Mouse (Mus musculus): Measurements from ENCODE around the gene Nova2. TPM values are rescaled to one million over a fixed set of nuclear protein-coding genes. Genes with fewer than 3 reads are reported as not detected.
A peak's percentile ranks its signal among the peaks of the same experiment; 100 is the strongest.

Nova2 gene
- total and polyA plus RNA-seq, 3 experiments: 1.7 to 5.1 (median 4.3) TPM

- H3K4me1 ChIP-seq (ENCODE audit: control insufficient read depth, insufficient read depth, low read length): peaks cover 6% of the 10 kb centered on the region
- peaks cover 5% of the 10 kb centered on the region for H3K27me3 ChIP-seq (ENCODE audit: control insufficient read depth, insufficient read depth, low read length)
- 22% methylated on average over 8 of the region's 8 CpGs for WGBS
- intact Hi-C loops (cut with DNase I): loop anchor here (2.0 kb wide), 1 partner anchor 33 kb away; no protein-coding TSS in a partner anchor
- no peak overlapping the region for H3K4me3 ChIP-seq
- no peaks in the 10 kb centered on the region; the same call in 1 of the 2 replicates for H3K36me3 ChIP-seq (ENCODE audit: control insufficient read depth, insufficient read depth, low read length)
- H3K9ac ChIP-seq (ENCODE audit: low read depth, low read length): no peak overlapping the region
- peak overlapping the region; percentile 71 for H3K27ac ChIP-seq
- peak; percentile 79; the same call in 1 of the 2 replicates for TF ChIP-seq EP300 (IDR thresholded peaks at IDR 0.05; ENCODE audit: insufficient read depth, low read depth, low read length)
- TF ChIP-seq POLR2A (IDR thresholded peaks at IDR 0.05; ENCODE audit: insufficient read depth, low read depth, low read length): 0 out of 2 replicates have a peak, but pooled peaks have one; percentile 18
- no peak for TF ChIP-seq CTCF (IDR thresholded peaks at IDR 0.05)
- H3K79me2 ChIP-seq (replicated peaks; ENCODE audit: control insufficient read depth, insufficient read depth, low read length): no peaks in the 10 kb centered on the region; the same call in 1 of the 2 replicates
- peak; percentile 45 to 51 for DNase-seq
Observed at GRCm38 (mm10) chr7:18959446-18959845, 33.8 kb downstream of the Nova2 start.

GRCm38 (mm10) chr7:18962171-18962792 is 36.6 kb downstream of the Nova2 start:
- TF ChIP-seq POLR2A (IDR thresholded peaks at IDR 0.05; ENCODE audit: insufficient read depth, low read depth, low read length): no peak
- no peak for TF ChIP-seq CTCF (IDR thresholded peaks at IDR 0.05)
- no peak for TF ChIP-seq EP300 (IDR thresholded peaks at IDR 0.05; ENCODE audit: insufficient read depth, low read depth, low read length)
- no peak overlapping the region for H3K9ac ChIP-seq (ENCODE audit: low read depth, low read length)
- intact Hi-C loops (cut with DNase I): loop anchor here (5.0 kb wide), 1 partner anchor 55 kb away; no protein-coding TSS in a partner anchor

GRCm38 (mm10) chr7:18962795-18963194 is 37.1 kb downstream of the Nova2 start:
- intact Hi-C loops (cut with DNase I): loop anchor here (5.0 kb wide), 1 partner anchor 55 kb away; no protein-coding TSS in a partner anchor
- H3K79me2 ChIP-seq (replicated peaks; ENCODE audit: control insufficient read depth, insufficient read depth, low read length): no peaks in the 10 kb centered on the region
- no peak for DNase-seq

More at GRCm38 (mm10) chr7:18962171-18962792, 36.6 kb downstream of the Nova2 start:
- H3K27ac ChIP-seq: no peak overlapping the region
- H3K4me3 ChIP-seq: no peak overlapping the region
- 20% methylated on average over 17 of the region's 17 CpGs for WGBS
- H3K27me3 ChIP-seq (ENCODE audit: control insufficient read depth, insufficient read depth, low read length): peaks cover 5% of the 10 kb centered on the region
- H3K4me1 ChIP-seq (ENCODE audit: control insufficient read depth, insufficient read depth, low read length): peaks cover 6% of the 10 kb centered on the region
- H3K79me2 ChIP-seq (replicated peaks; ENCODE audit: control insufficient read depth, insufficient read depth, low read length): no peaks in the 10 kb centered on the region
- no peaks in the 10 kb centered on the region for H3K36me3 ChIP-seq (ENCODE audit: control insufficient read depth, insufficient read depth, low read length)
- no peak for DNase-seq

GRCm38 (mm10) chr7:18963294-18963843 is 37.7 kb downstream of the Nova2 start:
- H3K27me3 ChIP-seq (ENCODE audit: control insufficient read depth, insufficient read depth, low read length): peaks cover 5% of the 10 kb centered on the region

More at GRCm38 (mm10) chr7:18962795-18963194, 37.1 kb downstream of the Nova2 start:
- H3K4me3 ChIP-seq: no peak overlapping the region
- 27% methylated on average over 20 of the region's 20 CpGs for WGBS
- H3K27ac ChIP-seq: no peak overlapping the region
- H3K9ac ChIP-seq (ENCODE audit: low read depth, low read length): no peak overlapping the region
- H3K4me1 ChIP-seq (ENCODE audit: control insufficient read depth, insufficient read depth, low read length): peaks cover 5% of the 10 kb centered on the region
- no peaks in the 10 kb centered on the region for H3K36me3 ChIP-seq (ENCODE audit: control insufficient read depth, insufficient read depth, low read length)
- H3K27me3 ChIP-seq (ENCODE audit: control insufficient read depth, insufficient read depth, low read length): peaks cover 5% of the 10 kb centered on the region
- TF ChIP-seq CTCF (IDR thresholded peaks at IDR 0.05) (no peak), EP300 (IDR thresholded peaks at IDR 0.05; ENCODE audit: insufficient read depth, low read depth, low read length) (no peak), POLR2A (IDR thresholded peaks at IDR 0.05; ENCODE audit: insufficient read depth, low read depth, low read length) (no peak)

GRCm38 (mm10) chr7:18965312-18965711 is 39.6 kb downstream of the Nova2 start:
- Histone ChIP-seq H3K79me2 (replicated peaks; ENCODE audit: control insufficient read depth, insufficient read depth, low read length) (no peaks in the 10 kb centered on the region), H3K36me3 (ENCODE audit: control insufficient read depth, insufficient read depth, low read length) (no peaks in the 10 kb centered on the region), H3K27ac (no peak overlapping the region), H3K27me3 (ENCODE audit: control insufficient read depth, insufficient read depth, low read length) (peaks cover 5% of the 10 kb centered on the region), H3K4me3 (no peak overlapping the region), H3K4me1 (ENCODE audit: control insufficient read depth, insufficient read depth, low read length) (no peaks in the 10 kb centered on the region), H3K9ac (ENCODE audit: low read depth, low read length) (no peak overlapping the region)
- 64% methylated on average over 5 of the region's 5 CpGs for WGBS
- intact Hi-C loops (cut with DNase I): no loop called here
- TF ChIP-seq CTCF (IDR thresholded peaks at IDR 0.05) (no peak), EP300 (IDR thresholded peaks at IDR 0.05; ENCODE audit: insufficient read depth, low read depth, low read length) (no peak), POLR2A (IDR thresholded peaks at IDR 0.05; ENCODE audit: insufficient read depth, low read depth, low read length) (no peak)
- DNase-seq: no peak

More at GRCm38 (mm10) chr7:18963294-18963843, 37.7 kb downstream of the Nova2 start:
- peaks cover 4% of the 10 kb centered on the region for H3K4me1 ChIP-seq (ENCODE audit: control insufficient read depth, insufficient read depth, low read length)
- no peak overlapping the region for H3K4me3 ChIP-seq
- H3K9ac ChIP-seq (ENCODE audit: low read depth, low read length): no peak overlapping the region
- 16% methylated on average over 19 of the region's 19 CpGs for WGBS
- no peaks in the 10 kb centered on the region for H3K79me2 ChIP-seq (replicated peaks; ENCODE audit: control insufficient read depth, insufficient read depth, low read length)
- TF ChIP-seq POLR2A (IDR thresholded peaks at IDR 0.05; ENCODE audit: insufficient read depth, low read depth, low read length) (no peak), EP300 (IDR thresholded peaks at IDR 0.05; ENCODE audit: insufficient read depth, low read depth, low read length) (no peak), CTCF (IDR thresholded peaks at IDR 0.05) (no peak)
- no peak for DNase-seq
- intact Hi-C loops (cut with DNase I): loop anchor here (5.0 kb wide), 1 partner anchor 56 kb away; no protein-coding TSS in a partner anchor
- no peaks in the 10 kb centered on the region for H3K36me3 ChIP-seq (ENCODE audit: control insufficient read depth, insufficient read depth, low read length)
- H3K27ac ChIP-seq: no peak overlapping the region

- Histone ChIP-seq H3K36me3 (ENCODE audit: control insufficient read depth, insufficient read depth, low read length) (no peaks in the 10 kb centered on the region), H3K27ac (no peak overlapping the region), H3K9ac (ENCODE audit: low read depth, low read length) (no peak overlapping the region), H3K4me1 (ENCODE audit: control insufficient read depth, insufficient read depth, low read length) (no peaks in the 10 kb centered on the region), H3K4me3 (no peak overlapping the region), H3K27me3 (ENCODE audit: control insufficient read depth, insufficient read depth, low read length) (peaks cover 5% of the 10 kb centered on the region), H3K79me2 (replicated peaks; ENCODE audit: control insufficient read depth, insufficient read depth, low read length) (no peaks in the 10 kb centered on the region)
- DNase-seq: no peak
- intact Hi-C loops (cut with DNase I): loop anchor here (2.0 kb wide), 1 partner anchor 71 kb away; no protein-coding TSS in a partner anchor
- 12% methylated on average over 8 of the region's 8 CpGs for WGBS
- TF ChIP-seq POLR2A (IDR thresholded peaks at IDR 0.05; ENCODE audit: insufficient read depth, low read depth, low read length) (no peak), EP300 (IDR thresholded peaks at IDR 0.05; ENCODE audit: insufficient read depth, low read depth, low read length) (no peak)
Observed at GRCm38 (mm10) chr7:18967603-18968002, 41.9 kb downstream of the Nova2 start.

All from heart, adult 2 months (tissue).